17 mouse cellular contexts compared by ENCODE assay signal in the genomic region with DNA sequence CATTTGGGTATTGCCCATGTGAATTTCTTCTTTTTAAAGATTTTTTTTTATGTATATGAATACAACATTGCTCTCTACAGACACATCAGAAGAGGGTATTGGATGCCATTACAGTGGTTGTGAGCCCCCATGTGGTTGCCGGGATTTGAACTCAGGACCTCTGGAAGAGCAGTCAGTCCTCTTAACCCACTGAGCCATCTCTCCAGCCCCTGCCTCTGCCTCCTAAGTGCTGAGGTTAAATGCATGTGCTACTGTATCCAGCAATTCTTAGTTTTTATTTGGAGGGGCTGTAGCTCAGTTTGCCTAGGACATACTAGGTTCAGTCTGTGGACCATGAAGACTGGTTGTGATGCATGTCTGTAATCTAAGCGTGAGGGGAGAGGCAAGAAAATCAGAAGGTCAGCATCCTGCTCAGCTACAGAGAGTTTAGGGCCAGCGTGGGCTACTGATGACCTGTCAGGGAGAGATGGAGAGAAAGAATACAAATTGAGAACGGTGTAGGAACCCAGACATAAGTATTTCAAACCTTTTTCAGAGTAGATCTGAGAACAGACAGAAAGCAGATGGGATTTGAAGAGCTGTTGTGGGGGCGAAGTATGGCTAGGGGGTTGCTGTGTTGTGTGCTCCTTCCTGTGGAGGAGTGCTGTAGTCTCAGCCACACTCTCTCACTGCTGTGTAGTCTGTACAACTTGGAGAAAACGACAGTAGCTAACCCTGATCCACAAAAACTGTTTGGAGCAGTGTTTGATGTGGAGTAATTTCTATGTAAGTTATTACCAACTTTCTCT.
"Had no signal": no experiment of that assay in that cellular context is flagged by ENCODE, and none has a peak within 500 bp of the region (broad histone marks: within the 10 kb centered on the region; RNA-seq: fewer than 3 reads in every experiment).

No protein-coding gene starts in this region.

- H3K27ac ChIP-seq: kidney, embryonic 15.5 days; liver, embryonic 12.5 days; lung, embryonic 15.5 days; macrophage; midbrain, embryonic 15.5 days; neural tube, embryonic 12.5 days; stomach, embryonic 15.5 days had no signal

- H3K27me3 ChIP-seq: kidney, embryonic 15.5 days; liver, embryonic 12.5 days; lung, embryonic 15.5 days; megakaryocyte, embryonic 14.5 days; midbrain, embryonic 15.5 days; neural tube, embryonic 12.5 days; stomach, embryonic 15.5 days had no signal

- H3K9ac ChIP-seq: kidney, embryonic 15.5 days; liver, embryonic 12.5 days; lung, embryonic 15.5 days; midbrain, embryonic 15.5 days; neural tube, embryonic 12.5 days; stomach, embryonic 15.5 days had no signal

- DNase-seq: kidney, adult 2 months; kidney, postnatal 14 days; layer of hippocampus, postnatal 36 days; left cerebral cortex, postnatal 4 days; lung, postnatal 14 days; right cerebral cortex, postnatal 14 days; thymus, adult 18-20 months; thymus, postnatal 14 days had no signal

- H3K9me3 ChIP-seq: kidney, embryonic 15.5 days; liver, embryonic 12.5 days; lung, embryonic 15.5 days; megakaryocyte, embryonic 14.5 days; midbrain, embryonic 15.5 days; neural tube, embryonic 12.5 days; stomach, embryonic 15.5 days had no signal

- H3K4me1 ChIP-seq: liver, embryonic 12.5 days; stomach, embryonic 15.5 days had no signal

- ATAC-seq: liver, embryonic 12.5 days; midbrain, embryonic 15.5 days had no signal

- H3K4me3 ChIP-seq: kidney, embryonic 15.5 days; liver, embryonic 12.5 days; lung, embryonic 15.5 days; megakaryocyte, embryonic 14.5 days; midbrain, embryonic 15.5 days; neural tube, embryonic 12.5 days; stomach, embryonic 15.5 days had no signal

- H3K4me2 ChIP-seq: kidney, embryonic 15.5 days; liver, embryonic 12.5 days; lung, embryonic 15.5 days; midbrain, embryonic 11.5 days; midbrain, embryonic 15.5 days; neural tube, embryonic 12.5 days; stomach, embryonic 15.5 days had no signal
